Mouse (Mus musculus) heart, postnatal 0 days (tissue): ENCODE results near the gene Olfr689. TPM values are rescaled to one million over a fixed set of nuclear protein-coding genes. Genes with fewer than 3 reads are reported as not detected.

Experiments
- ATAC-seq: fragments of 200-750 bp; cut with Nextera tagmentation; 2 replicates; pipeline ENCODE4 v1.8.0; 2017; ENCODE audit warnings: low read depth, moderate number of reproducible peaks, moderate library complexity; ENCODE audit not compliant: insufficient read depth
- DNase-seq: peaks from one replicate; pipeline ENCODE4 v3.0.0-alpha.2; 2016; ENCODE audit warnings: low spot score
- H3K27ac ChIP-seq: fragments of 300-500 bp; sonication (generic); 2 replicates; pipeline ENCODE4 v1.5.1; 2014; ENCODE audit warnings: low read depth, mild to moderate bottlenecking
- H3K27me3 ChIP-seq: fragments of 300-500 bp; sonication (generic); 2 replicates; pipeline ENCODE4 v1.6.1; 2014; ENCODE audit warnings: low read length, mixed read lengths; ENCODE audit not compliant: control insufficient read depth, insufficient read depth
- H3K36me3 ChIP-seq: fragments of 300-500 bp; sonication (generic); replicated peaks from 2 replicates; pipeline ENCODE4 v1.6.1; 2014; ENCODE audit warnings: low read length, mixed read lengths; ENCODE audit not compliant: control insufficient read depth, insufficient read depth
- H3K4me1 ChIP-seq: fragments of 300-500 bp; sonication (generic); 2 replicates; pipeline ENCODE4 v1.6.1; 2014; ENCODE audit warnings: antibody characterized with exemption; ENCODE audit not compliant: control insufficient read depth, insufficient read depth
- H3K4me2 ChIP-seq: fragments of 300-500 bp; sonication (generic); 2 replicates; pipeline ENCODE4 v1.6.1; 2014; ENCODE audit warnings: low read depth, mild to moderate bottlenecking, low read length, moderate library complexity
- H3K4me3 ChIP-seq: fragments of 300-500 bp; sonication (generic); 2 replicates; pipeline ENCODE4 v1.5.1; 2014; ENCODE audit warnings: low read depth, low read length
- H3K9ac ChIP-seq: fragments of 300-500 bp; sonication (generic); replicated peaks from 2 replicates; pipeline ENCODE4 v1.6.1; 2014; ENCODE audit warnings: low read depth, low read length, mixed read lengths
- H3K9me3 ChIP-seq: fragments of 300-500 bp; sonication (generic); replicated peaks from 2 replicates; pipeline ENCODE4 v1.6.1; 2016; ENCODE audit warnings: low read length; ENCODE audit not compliant: control insufficient read depth
- CTCF ChIP-seq: IDR thresholded peaks from 2 replicates; pipeline ENCODE4 v1.5.1; 2016; ENCODE audit warnings: antibody characterized with exemption, control low read depth, low read depth
- EP300 ChIP-seq: IDR thresholded peaks from 2 replicates; pipeline ENCODE4 v1.6.1; 2016; ENCODE audit warnings: antibody characterized with exemption, low read depth
- WGBS: fragments of 180-500 bp; shearing (Covaris S2); extraction: QIAGEN DNeasy Blood & Tissue Kit; methylation state at CpG from one replicate; pipeline ENCODE4 v1.1.7; 2014; 5-methylcytosine and 5-hydroxymethylcytosine counted together
- polyA plus RNA-seq: library from polyadenylated mRNA; unstranded; fragments of >200 nt; fragmentation: Nextera tagmentation; extraction: Ambion mirVana; gene quantifications from 2 replicates; pipeline ENCODE4 v1.2.1, GENCODE M21; 2015
- total RNA-seq: library from RNA; depleted of rRNA; stranded (reverse); fragments of >200 nt; gene quantifications from 2 replicates; pipeline ENCODE4 v1.2.3, GENCODE M21; 2014; ENCODE audit warnings: low replicate concordance; rRNA removed

The Olfr689 gene
- total and polyA plus RNA-seq, 2 experiments from 2014 or later, result not detected

DNA sequence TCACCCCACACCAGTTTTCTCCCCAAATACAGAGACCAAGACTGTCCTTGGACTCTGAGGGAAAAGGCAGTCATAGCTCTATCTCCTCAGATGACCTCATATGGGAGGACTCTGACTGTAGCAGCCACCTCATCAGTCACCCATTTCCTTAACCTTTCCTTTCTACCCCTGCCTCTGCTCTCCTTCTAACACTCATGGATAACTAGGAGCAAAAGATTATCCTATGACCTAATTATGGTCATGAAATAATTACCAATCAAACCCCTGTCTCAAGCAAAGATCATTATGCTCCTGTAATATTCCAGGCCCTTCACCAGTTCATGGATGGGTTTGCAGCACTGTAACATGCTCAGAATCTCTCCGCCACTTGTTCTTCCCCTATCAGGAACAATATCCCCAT, 57.0 kb downstream of the Olfr689 start, which contains the start of gene Olfr692:
Olfr692 (plus strand) TSS at position 301 of the 400 bp plus-strand sequence.
- ATAC-seq (no peak), DNase-seq (no peak)
- no peaks in the 10 kb centered on the region for H3K9me3 ChIP-seq
- TF ChIP-seq EP300 (no peak), CTCF (no peak)
- no peak within 1 kb of the TSS for H3K27ac ChIP-seq
- H3K9ac ChIP-seq, result no peak within 1 kb of the TSS
- no peaks in the 10 kb centered on the region for H3K27me3 ChIP-seq
- no peak within 1 kb of the TSS for H3K4me2 ChIP-seq
- no peak within 1 kb of the TSS for H3K4me3 ChIP-seq
- H3K4me1 ChIP-seq, result 0 out of 2 replicates have a peak, but pooled peaks cover 3% of the 10 kb centered on the region
- no peaks in the 10 kb centered on the region; the same call in 1 of the 2 replicates for H3K36me3 ChIP-seq
- 72% methylated on average over 1 of the region's 1 CpGs for WGBS

GRCm38 (mm10) chr7:105368521-105368920, 57.6 kb downstream of the Olfr689 start:
- Histone ChIP-seq H3K27me3 (no peaks in the 10 kb centered on the region), H3K4me3 (no peak overlapping the region), H3K4me2 (no peak overlapping the region), H3K9ac (no peak overlapping the region), H3K27ac (no peak overlapping the region), H3K36me3 (no peaks in the 10 kb centered on the region; the same call in 1 of the 2 replicates), H3K9me3 (no peaks in the 10 kb centered on the region), H3K4me1 (0 out of 2 replicates have a peak, but pooled peaks cover 9% of the 10 kb centered on the region)
- TF ChIP-seq EP300 (no peak), CTCF (no peak)
- 89% methylated on average over 4 of the region's 4 CpGs for WGBS
- ATAC-seq (no peak), DNase-seq (no peak)

Other genes with a start within 250 kb of the Olfr689 start
- gene Olfr678, start 246.7 kb upstream of the Olfr689 start, total RNA-seq, result not detected in 2 replicates
- not detected in 2 replicates for gene Olfr678, start 246.7 kb upstream of the Olfr689 start, polyA plus RNA-seq
- not detected in 2 replicates for gene Olfr679, start 230.0 kb upstream of the Olfr689 start, total RNA-seq
- gene Olfr679, start 230.0 kb upstream of the Olfr689 start, polyA plus RNA-seq, result not detected in 2 replicates
- gene Olfr680-ps1, start 218.3 kb upstream of the Olfr689 start, total RNA-seq, result not detected in 2 replicates
- gene Olfr680-ps1, start 218.3 kb upstream of the Olfr689 start, polyA plus RNA-seq, result not detected in 2 replicates
- not detected in 2 replicates for gene Olfr681, start 194.3 kb upstream of the Olfr689 start, total RNA-seq
- gene Olfr681, start 194.3 kb upstream of the Olfr689 start, polyA plus RNA-seq, result not detected in 2 replicates
- not detected in 2 replicates for gene Olfr683, start 164.2 kb upstream of the Olfr689 start, total RNA-seq
- gene Olfr683, start 164.2 kb upstream of the Olfr689 start, polyA plus RNA-seq, result not detected in 2 replicates
- gene Olfr684, start 147.5 kb upstream of the Olfr689 start, total RNA-seq, result not detected in 2 replicates
- gene Olfr684, start 147.5 kb upstream of the Olfr689 start, polyA plus RNA-seq, result not detected in 2 replicates
- gene Olfr685, start 125.2 kb upstream of the Olfr689 start, total RNA-seq, result not detected in 2 replicates
- gene Olfr685, start 125.2 kb upstream of the Olfr689 start, polyA plus RNA-seq, result not detected in 2 replicates
- gene Olfr686, start 103.7 kb upstream of the Olfr689 start, total RNA-seq, result not detected in 2 replicates
- gene Olfr686, start 103.7 kb upstream of the Olfr689 start, polyA plus RNA-seq, result not detected in 2 replicates
- gene Olfr688, start 23.1 kb upstream of the Olfr689 start, total RNA-seq, result not detected in 2 replicates
- gene Olfr688, start 23.1 kb upstream of the Olfr689 start, polyA plus RNA-seq, result not detected in 2 replicates
- not detected in 2 replicates for gene Olfr690, start 22.9 kb downstream of the Olfr689 start, total RNA-seq
- gene Olfr690, start 22.9 kb downstream of the Olfr689 start, polyA plus RNA-seq, result not detected in 2 replicates
- gene Olfr691, start 31.1 kb downstream of the Olfr689 start, total RNA-seq, result 1.0 TPM in 1 of 2 replicates, not detected in the other
- gene Olfr691, start 31.1 kb downstream of the Olfr689 start, polyA plus RNA-seq, result not detected in 2 replicates
- gene Olfr692, start 57.1 kb downstream of the Olfr689 start, total RNA-seq, result not detected in 2 replicates
- gene Olfr692, start 57.1 kb downstream of the Olfr689 start, polyA plus RNA-seq, result not detected in 2 replicates
- gene Gm5901, start 63.9 kb downstream of the Olfr689 start, total RNA-seq, result not detected in 2 replicates
- not detected in 2 replicates for gene Gm5901, start 63.9 kb downstream of the Olfr689 start, polyA plus RNA-seq
- 19.0 and 33.2 TPM in 2 replicates for gene Fam160a2, start 88.9 kb downstream of the Olfr689 start, total RNA-seq
- 19.6 and 19.7 TPM in 2 replicates for gene Fam160a2, start 88.9 kb downstream of the Olfr689 start, polyA plus RNA-seq
- not detected in 2 replicates for gene Cnga4, start 93.4 kb downstream of the Olfr689 start, total RNA-seq
- gene Cnga4, start 93.4 kb downstream of the Olfr689 start, polyA plus RNA-seq, result not detected in 2 replicates
- not detected in 2 replicates for gene Cckbr, start 114.6 kb downstream of the Olfr689 start, total RNA-seq
- not detected in 2 replicates for gene Cckbr, start 114.6 kb downstream of the Olfr689 start, polyA plus RNA-seq
- 75.4 and 84.2 TPM in 2 replicates for gene Cavin3, start 171.1 kb downstream of the Olfr689 start, total RNA-seq
- 78.6 and 79.9 TPM in 2 replicates for gene Cavin3, start 171.1 kb downstream of the Olfr689 start, polyA plus RNA-seq
- 159 and 173 TPM in 2 replicates for gene Smpd1, start 243.2 kb downstream of the Olfr689 start, total RNA-seq
- gene Smpd1, start 243.2 kb downstream of the Olfr689 start, polyA plus RNA-seq, result 81.0 and 85.3 TPM in 2 replicates